Mouse (Mus musculus) thymus, adult 18-20 months (tissue): ENCODE measurements around the gene Gm12248.
A peak's percentile ranks its signal among the peaks of the same experiment; 100 is the strongest.

ENCODE experiments used
- DNase-seq, 2 experiments: peaks; one replicate each; pipeline ENCODE4 v3.0.0; 2022; ENCODE audit warnings: mixed read lengths in 2 of 2

Gene Gm12248

DNA sequence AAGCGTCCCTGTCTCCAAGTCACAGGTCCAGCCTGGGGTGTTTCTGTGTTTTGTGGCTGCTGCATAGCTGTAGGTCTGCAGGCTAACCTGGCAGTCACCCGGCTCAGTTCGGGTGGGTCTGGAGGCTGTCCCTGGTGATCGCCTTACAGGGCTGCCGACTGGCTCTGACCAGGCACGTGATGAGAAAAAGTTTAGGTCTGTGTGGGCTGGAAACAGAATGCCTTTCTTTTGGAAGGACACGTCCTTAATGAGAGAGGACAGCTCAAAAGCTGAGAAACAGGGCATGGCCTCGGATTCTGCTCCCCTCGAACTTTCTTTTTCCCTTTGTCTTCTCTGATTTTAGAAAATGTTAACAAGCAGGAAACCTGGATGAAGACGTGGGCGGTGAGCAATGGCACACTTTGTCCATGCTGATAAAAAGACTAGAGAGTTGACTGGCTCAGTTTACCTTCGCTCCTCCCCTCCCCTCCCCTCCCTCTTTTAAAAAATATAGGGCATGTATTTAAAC lies at the start of gene Gm12248:
Gene Gm12248, minus strand, starts transcription at position 114 of the 508 bp plus-strand sequence.
- DNase-seq: no peak

DNA sequence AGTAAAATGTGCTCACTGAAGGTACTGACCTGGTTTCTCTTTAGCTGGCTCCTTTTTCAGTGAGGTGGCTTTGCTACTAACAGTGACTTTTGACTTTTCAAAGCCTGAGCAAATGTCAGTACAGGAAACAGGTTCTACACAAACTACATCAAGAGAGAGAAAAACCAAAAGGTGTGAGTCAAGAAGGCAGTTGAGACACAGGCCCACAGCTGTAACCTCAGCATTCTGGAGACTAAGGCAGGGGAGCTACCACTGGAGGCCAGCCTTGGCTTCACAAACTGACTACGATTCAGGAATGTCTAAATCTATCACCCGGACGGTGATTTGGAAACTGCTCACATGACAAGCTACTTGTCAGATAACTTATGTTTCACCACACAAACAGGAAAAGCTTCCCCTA lies 46.5 kb upstream of the Gm12248 start:
- peak; percentile 20 to 56 for DNase-seq

DNA sequence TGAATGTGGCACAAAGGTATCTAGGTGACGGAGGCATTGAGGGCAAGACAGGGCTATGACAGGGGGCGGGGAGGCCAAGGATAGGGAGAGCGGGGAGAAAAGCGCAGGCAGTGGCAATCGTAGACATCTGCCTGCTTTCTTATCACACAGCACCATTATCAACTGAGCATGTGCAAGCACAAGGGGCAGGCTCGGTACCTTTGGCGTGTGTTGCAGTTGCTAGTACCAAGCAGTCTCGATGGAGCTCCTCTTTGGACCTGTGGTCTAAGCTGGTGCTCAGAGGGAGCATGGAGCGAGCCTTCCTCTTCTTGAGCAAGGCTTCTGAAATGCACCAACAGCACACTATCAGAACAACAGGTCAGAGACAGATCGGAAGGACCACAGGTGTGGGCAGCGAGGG lies 45.9 kb upstream of the Gm12248 start:
- peak; percentile 22 to 25 for DNase-seq

DNA sequence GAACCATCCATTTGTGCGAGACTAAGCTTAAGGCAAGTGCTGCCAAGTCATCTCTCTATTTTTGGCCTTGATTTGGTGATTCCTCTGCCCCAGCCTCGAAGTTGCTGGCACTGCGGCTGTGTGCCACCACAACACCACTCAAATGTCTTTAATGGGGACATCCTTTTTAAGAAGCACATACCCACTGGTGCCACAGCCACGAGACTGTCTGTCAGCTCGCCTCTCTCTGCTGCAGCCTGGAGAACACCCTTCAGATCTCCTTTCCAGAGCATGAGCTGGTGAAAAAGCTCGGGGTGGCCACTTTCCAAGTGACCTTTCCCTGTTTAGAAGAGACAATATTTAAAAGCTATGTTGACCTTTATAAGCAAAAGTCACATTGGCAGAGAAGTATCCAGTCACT lies 43.7 kb upstream of the Gm12248 start:
- no peak for DNase-seq

DNA sequence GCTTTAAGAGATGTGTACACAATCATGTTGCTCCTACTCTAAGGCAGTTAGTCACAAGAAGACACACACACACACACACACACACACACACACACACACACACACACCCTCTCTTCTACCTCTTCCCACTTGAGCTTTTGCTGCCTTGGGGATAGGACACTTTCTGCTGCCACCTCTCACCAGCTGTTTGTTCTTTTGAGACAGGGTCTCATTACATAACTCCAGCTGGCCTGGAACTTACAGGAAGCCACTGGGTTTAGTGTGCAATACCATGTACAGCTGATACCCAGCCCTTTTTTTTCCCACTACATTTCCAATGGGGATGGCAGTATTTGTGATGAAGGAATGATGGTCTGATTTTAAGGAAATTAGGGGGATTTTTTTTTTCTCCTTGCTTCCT lies 42.4 kb upstream of the Gm12248 start:
- no peak for DNase-seq

DNA sequence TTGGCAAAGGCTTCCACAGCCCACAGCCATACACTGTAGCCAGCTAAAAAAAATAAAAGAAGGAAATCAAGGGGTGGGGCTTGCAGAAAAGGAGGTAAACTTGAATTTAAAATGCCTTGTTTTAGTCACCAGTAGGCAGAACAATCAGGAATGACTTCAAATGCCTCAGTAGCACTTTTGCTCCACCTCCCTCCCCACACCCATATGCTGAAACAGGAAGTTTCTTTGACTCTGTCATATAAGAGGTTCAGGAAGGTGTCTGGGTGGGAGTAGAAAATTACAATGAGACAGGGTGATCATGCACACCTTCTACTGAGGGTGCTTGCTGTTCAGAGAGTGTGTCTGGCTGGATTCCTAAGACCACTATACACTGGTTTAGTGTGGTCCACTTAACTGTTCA lies 41.9 kb upstream of the Gm12248 start:
- DNase-seq: peak in 1 of 2 experiments; percentile 53

DNA sequence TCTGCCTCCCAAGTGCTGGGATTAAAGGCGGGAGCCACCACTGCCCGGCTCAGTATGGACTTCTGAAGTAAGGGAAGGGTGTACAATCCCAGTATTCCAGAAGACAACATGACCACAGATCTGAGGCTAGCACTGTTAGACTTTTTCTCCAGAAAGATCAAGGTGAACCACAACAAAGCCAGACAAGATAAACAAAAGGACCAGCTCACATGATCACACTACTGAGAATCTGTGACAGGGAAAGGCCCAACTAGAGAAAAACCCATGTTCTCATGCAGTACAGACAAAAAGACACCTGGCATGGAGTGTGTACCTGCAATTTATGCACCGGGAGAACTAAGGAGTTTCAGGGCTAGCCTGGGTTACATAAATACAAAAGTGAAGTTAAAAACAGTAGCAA lies 39.1 kb upstream of the Gm12248 start:
- DNase-seq: no peak

DNA sequence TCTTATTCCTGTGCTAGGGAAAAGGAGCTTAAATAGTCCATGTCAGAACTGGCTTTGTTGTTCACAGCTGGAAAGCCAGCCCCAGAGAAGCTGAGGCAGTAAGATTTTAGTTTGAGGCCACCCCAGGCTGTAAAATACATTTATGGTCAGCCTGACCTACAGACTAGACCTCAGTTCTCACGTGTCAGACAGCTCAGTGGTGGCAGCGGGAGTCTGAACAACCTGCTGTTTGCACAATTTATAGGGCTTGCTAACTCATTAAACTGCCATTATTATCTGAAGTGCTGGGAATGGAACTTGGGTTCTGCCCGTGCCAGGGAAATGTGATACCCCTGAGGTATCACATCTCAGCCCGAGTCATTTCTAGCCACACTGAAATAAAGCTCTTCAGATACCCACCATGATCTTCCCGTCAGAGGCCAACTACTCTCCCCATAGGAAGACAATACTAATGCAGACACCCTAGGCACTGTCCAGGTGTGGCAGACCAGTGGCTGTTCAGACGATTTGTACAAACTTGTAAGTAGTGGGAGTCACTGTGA lies 36.4 kb upstream of the Gm12248 start:
- no peak for DNase-seq

DNA sequence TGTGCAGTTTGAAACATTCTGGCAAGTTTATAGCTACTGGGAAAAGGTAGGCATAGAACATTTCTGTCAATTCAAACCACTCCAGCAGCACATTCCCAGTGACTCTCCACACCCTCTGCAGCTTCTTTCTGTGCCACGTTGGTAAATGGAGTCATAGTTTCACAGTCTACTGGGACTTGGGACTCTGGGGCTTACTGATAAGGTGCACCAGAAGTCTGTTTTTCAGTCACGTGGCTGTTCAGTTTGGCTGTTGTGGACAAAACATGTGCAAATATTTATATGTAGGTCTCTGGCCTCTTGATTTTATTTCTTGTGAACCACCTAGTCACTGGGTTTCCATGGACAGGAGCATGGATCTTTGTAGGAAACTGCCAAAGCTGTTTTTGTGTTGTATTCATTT lies 34.6 kb upstream of the Gm12248 start:
- no peak for DNase-seq

DNA sequence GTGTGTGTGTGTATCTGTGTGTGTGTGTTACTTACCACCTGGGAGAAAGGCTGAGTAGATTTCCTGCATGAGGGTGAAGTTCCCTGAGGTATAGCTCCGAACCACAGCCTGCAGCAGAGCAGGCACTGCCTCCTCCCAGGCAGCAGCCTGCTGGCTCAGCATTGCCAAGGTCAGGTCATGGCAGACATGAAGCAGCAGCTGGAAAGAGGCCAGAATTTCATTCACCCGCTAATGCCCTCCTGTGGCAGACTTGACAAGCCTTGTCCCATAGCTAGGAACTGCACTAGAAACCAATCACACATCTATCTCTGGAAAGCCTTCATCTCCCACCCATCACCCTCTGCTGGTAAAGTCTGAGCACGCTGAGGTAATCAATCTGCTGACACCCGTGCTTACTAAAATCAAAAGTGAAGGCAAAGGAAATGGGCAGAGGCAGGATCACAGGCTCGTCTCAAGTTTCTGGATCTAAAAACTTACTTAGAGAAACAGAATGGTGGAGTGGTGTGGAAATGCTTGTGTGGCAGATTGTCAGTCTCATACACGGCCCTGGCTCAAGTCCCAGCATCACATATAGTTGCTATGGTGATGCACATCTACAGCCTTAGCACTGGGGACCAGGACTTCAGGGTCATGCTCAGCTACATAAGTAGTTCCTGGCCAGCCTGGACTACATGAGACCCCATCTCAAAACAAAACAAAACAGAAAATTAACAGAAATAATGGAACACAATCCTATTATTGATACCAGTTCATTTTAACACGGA lies 33.6 kb upstream of the Gm12248 start:
- DNase-seq: no peak

DNA sequence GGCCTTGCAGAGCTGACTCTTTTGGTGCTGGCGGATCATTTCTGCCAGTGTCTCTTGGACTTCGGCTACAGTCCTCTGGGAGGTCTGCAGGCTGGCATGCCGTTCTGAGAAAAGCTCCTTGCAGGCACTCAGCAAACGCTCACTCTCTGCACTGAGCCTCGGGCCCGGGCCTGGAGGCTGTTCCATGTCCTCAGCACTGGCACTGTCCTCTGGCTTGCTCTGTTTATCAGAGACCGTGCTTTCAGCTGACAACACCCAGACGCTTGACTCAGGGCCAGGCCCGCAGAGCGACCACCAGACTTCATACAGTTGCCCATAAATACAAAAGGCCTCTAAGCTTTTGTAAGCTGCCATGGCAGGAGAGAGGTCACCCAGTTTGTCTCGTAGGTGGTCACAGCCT lies 32.1 kb upstream of the Gm12248 start:
- no peak for DNase-seq

DNA sequence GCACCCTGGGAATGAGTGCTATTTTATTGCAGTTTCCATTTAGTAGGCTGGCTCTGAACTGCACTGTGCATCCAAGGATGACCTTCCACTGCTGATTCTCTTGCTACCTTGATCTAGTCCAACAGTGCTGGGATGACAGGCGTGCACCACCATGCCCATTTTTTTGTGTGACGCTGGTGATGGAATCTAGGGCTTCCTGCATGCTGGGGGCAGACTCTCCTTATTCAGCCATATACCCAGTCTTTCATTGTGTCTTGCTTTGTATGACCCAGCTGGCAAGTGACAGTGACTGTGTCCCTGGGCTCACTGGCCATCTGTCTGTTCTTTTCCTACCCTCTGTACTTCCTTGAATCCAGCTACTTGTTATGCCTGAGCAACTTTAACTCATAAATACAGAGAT lies 30.8 kb upstream of the Gm12248 start:
- DNase-seq: no peak

DNA sequence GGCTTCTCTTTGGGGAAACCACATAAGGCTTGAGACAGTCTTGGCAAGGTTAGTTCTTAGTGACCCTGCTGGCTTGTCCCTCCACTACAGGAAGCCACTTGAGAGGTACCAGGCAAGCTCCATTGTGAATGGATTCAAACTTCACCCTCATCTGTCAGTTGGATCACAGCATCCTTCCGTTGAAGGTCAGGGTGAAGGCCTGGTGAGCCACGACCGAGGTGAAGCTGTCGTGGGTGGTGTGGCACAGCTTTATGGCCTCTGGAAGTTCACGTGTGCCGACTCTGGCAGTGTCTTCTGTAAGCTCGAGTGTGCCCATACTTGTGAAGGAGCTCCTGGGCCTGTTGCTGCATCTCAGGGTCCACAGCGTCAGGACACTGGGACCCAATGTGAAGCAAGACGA lies 28.4 kb upstream of the Gm12248 start:
- no peak for DNase-seq

DNA sequence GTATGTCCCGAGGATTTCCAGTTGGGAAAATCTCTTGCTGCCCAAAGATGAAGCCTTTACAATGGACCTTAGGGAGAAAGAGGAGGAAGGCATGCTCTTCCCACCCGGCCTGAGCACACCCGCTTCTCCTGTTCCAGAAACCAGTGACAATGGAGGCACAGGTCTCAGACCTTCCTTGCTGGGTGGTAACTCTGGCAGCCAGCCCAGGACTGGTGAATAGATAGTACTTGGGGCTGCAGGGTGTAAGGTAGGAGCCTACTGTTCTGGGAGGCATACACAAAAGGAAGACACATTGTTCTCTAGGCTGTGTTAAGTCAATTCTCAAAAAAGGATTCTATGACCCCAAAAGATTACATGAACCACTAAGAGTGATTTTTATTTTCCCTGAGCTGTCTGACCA lies 27.7 kb upstream of the Gm12248 start:
- DNase-seq: no peak

DNA sequence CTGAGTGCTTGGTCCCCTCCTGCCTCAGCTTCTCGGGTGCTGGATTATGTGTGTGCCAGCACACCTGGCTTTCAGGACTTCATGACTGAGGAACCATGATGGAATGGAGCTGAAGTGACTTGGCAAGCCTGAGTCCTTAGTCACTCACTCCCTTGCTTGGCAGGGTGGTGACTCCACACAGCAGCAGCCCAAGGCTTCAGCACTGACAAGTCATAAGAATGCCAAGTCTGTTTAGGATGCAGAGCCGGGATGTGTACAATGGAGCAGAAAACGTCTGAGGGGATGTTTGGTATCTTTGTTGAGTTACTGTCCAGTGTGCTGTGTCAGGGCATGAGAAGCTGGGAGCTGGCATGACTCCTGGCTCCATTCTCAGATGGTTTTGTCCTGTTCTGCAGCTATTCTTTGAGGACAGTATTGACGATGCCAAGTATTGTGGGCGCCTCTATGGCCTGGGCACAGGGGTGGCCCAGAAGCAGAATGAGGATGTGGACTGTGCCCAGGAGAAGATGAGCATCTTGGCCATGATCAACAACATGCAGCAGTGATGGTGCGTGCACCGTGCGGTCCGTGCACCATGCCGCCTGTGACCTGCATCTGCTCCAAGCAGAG lies 24.2 kb upstream of the Gm12248 start:
- DNase-seq: no peak

DNA sequence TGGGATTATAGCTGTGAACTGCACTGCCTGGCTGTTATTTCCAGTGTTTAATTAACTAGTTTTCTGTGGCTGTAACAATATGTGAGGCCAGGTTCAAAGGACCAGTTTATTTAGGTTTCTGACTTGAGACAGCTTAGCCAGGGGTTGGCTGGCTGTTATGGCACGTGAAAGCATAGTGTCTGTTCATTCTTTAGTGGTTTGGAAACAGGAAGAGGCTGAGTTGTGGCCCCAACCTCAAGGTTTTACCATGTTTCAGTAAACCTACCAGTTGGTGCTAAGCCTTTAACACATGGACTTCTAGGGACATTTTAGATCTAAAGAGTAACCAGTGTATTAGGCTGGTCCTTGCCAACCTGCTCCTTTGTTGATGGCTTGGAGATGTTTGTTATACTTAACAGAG lies 23.6 kb upstream of the Gm12248 start:
- no peak for DNase-seq

DNA sequence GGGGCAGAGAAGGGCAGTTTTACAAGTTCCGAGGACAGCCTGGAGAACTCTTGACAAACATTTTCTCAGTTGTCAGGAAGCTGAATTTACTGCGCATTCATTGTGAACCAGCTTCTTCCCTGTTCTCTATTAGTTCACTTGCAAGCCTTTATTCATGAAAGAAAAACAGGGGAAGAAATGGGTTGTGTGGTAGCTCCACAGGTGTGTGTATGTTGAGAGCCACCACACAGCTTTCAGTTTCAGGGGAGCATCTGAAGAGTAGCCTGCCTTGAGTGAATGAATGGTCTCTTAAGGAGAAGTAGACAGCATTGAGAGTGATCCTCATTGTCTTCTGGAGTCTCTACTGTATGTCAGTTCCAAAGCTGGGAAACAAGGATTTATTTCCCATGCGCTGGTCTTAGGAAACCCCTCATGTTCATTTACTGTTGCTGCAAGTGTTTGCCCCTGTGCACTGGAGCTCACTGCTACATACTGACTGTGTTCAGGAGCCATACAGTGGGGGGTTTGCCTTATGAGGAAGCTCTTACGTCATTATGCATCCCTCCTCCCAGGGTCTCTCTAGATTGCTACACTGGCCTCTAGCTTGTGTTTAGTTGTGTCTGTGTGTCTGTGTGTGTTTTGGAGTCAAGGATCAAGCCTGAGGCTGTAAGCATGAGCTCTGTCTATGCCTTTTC lies 14.9 kb upstream of the Gm12248 start:
- no peak for DNase-seq

DNA sequence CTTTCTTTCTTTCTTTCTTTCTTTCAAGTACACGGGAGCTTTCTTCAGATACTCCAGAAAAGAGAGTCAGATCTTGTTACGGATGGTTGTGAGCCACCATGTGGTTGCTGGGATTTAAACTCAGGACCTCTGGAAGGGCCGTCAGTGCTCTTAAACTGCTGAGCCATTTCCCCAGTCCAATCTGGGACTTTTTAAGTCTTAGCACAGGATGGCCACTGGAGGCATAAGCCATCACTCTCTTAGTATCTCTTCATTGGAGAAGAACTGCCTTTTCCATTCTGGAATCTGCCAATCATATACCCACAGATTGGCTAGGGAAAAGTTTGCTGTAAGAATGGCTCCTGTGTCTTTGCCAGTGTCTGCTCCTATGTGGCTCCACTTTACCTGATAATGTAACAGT lies 14.1 kb upstream of the Gm12248 start:
- DNase-seq: no peak

DNA sequence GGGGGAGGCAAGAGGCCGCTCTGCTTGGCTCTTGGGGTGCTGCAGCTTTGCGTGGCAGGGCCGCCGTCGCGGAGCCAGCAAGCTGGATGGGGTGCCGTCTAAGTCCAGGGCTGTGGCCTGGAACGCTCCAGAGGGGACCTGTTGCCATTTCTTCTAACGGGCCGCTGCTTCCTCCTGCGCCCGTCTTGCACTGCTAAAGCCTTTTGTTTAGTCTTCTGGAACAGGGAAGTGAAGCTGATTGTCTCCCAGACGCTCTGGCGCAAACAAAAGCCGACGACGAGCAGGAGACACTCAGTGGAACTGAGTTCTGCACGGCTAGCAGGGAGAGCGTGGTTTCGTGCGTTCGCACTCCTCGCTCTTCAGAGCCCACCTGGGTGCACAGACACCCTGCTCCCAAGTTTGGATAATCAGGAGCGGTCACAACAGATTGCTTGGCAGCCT lies 11.4 kb upstream of the Gm12248 start:
- DNase-seq: no peak

DNA sequence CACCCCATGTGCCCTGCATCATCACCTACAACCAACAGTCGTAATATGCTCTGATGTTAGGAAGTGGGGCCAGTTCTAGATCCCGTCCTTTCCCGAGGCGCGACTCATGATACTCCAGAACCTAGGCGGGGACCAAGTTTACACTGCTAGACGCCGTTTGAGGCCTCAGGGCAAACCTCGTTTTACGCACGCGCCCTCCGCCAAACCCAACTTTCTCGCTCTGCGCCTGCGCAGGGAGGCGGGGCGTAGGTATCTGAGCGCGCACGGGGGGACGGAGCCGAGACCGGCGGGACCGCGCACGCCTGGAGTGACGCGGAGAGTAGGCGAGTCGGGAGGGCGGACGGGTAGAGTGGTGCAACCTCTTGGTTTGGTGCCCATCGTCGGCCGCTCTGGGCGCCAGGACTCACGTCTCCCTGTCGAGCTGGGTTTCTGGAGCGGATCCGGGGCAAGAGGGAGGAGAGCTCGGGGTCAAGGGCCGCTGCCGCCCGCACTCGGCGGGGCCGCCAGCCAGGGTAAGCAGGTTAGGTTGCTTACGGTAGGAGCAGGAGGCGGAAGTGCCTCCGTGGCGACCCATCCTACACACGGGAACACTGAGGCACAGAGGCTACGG lies 10.9 kb upstream of the Gm12248 start, which contains the start of gene Cnot8:
Gene Cnot8, plus strand, starts transcription at position 457 of the 610 bp plus-strand sequence.
- DNase-seq: peak; percentile 99

DNA sequence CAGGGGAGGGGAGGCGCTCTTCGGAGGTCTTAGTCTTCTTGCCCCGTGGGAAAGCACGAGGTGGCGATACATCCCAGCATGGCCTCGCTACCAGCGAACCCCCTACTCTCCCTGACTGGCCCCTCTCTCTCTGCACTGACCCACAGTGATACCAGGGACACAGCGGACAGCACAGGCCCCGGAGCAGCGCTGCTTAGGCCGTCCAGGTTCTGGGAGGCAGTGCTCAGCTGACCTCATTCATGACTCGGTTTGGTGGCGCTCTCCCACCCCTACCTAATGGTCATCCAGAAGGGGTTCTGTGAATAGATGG lies 10.4 kb upstream of the Gm12248 start:
- DNase-seq: peak; percentile 58 to 68

DNA sequence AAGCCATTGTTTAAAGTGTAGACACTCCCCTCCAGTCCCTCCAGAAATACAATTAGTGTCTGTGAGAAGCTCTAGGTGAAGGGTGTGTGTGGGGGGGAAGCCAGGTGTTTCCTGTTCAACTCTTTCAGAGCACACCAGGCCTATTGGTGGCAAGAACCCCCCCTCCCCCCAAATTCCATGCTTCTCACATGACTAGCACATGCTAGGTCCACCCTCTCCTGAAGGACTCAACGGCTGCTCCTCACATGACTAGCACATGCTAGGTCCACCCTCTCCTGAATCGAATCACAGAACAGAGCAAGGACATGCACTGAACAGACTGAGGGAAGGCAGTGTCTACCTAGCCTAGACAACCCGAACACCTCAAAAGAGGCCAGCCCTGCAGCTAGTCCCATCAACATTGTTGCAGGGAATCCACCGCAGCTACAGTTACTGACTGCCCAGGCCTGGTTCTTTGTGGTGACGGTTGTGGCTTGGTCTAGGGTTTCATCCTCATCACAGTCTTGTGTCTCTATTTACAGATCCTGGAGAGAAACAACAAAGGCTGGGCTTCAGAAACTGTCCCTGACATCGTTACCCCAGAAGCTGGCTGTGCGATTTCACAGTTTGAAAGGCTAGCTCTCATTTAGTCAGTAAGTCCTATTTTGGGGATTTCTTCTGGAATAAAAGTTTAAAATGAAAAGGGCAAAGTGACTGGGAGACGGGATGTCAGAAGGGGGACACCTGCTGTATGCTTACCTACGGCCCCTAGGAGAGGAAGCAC lies 9.8 kb upstream of the Gm12248 start:
- DNase-seq: peak; percentile 71 to 84
